Mouse (Mus musculus): ENCODE results near the gene Rab11b. TPM values are rescaled to one million over a fixed set of nuclear protein-coding genes. Genes with fewer than 3 reads are reported as not detected.

The Rab11b gene
- polyA plus RNA-seq, 1 experiment from 2014 or later = 316 TPM

DNA sequence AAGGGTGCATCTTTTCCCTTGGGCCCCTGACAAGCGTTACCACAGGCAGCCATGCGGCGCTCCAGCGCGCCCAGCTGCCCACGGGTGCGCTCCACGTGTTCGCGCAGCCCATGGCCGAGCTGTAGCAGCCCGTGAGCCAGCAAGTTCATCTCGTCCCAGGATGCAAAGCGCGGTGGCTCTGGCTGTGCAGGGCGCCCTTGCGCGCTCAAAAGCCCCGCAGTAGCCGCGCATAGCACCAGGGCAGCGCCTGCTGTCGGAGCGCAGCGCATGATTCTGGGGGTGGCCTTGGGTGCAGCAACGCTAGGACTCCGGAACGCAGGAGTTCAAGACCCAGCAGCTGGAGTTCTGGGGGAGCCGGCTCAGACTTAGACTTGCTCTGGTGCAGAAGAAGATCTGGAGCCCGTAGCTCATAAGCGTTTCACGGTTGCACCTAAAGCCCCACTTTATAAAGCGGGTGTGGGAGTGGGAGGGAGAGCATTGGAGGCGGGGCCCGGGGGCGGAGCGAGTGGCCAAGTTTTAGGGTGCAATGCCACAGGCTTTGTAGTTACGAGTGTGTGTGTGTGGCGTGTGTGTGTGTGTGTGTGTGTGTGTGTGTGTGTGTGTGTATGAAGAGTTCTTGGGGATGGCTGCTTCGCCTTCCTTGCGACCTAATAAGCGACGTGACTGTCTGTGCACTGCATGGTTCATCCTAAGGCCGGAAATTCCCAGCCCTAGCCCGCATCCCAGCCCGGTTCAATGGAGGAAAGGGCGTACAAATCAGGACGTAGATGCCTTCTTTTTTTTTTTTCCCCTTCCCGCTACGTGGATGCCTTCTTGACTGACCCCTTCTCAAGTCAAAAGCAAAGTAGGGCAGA, 21.0 kb upstream of the Rab11b start, which contains the start of gene Angptl4:
Gene Angptl4 (minus strand): TSS at position 707 of the 854 bp plus-strand sequence.
- under 1% methylated on average over 49 of the region's 50 CpGs for WGBS
- Histone ChIP-seq H3K9me3 (no peaks in the 10 kb centered on the region), H3K36me3 (peaks cover 20% of the 10 kb centered on the region), H3K27ac (peak within 1 kb of the TSS; percentile 90), H3K4me3 (peak within 1 kb of the TSS; percentile 68), H3K27me3 (ENCODE audit: insufficient read depth, poor library complexity, severe bottlenecking) (peaks cover 19% of the 10 kb centered on the region; the same call in 1 of the 2 replicates), H3K4me1 (peaks cover 51% of the 10 kb centered on the region)
- DNase-seq (ENCODE audit: low spot score) = peak; percentile 94

- Histone ChIP-seq H3K4me3 (peak overlapping the region; percentile 68), H3K4me1 (peaks cover 44% of the 10 kb centered on the region), H3K9me3 (no peaks in the 10 kb centered on the region), H3K36me3 (peaks cover 27% of the 10 kb centered on the region), H3K27me3 (ENCODE audit: insufficient read depth, poor library complexity, severe bottlenecking) (0 out of 2 replicates have a peak, but pooled peaks cover 12% of the 10 kb centered on the region), H3K27ac (peak overlapping the region; percentile 90)
- WGBS = 84% methylated on average over 5 of the region's 5 CpGs
- no peak for DNase-seq (ENCODE audit: low spot score)
Observed at GRCm38 (mm10) chr17:33780431-33780830, 20.1 kb upstream of the Rab11b start.

- Histone ChIP-seq H3K4me1 (peaks cover 40% of the 10 kb centered on the region), H3K4me3 (peak overlapping the region; percentile 68), H3K36me3 (peaks cover 32% of the 10 kb centered on the region), H3K27me3 (ENCODE audit: insufficient read depth, poor library complexity, severe bottlenecking) (0 out of 2 replicates have a peak, but pooled peaks cover 12% of the 10 kb centered on the region), H3K9me3 (no peaks in the 10 kb centered on the region), H3K27ac (peak overlapping the region; percentile 72; the same call in 1 of the 2 replicates)
- WGBS = 88% methylated on average over 5 of the region's 5 CpGs
- no peak for DNase-seq (ENCODE audit: low spot score)
Observed at GRCm38 (mm10) chr17:33779967-33780295, 19.6 kb upstream of the Rab11b start.

DNA sequence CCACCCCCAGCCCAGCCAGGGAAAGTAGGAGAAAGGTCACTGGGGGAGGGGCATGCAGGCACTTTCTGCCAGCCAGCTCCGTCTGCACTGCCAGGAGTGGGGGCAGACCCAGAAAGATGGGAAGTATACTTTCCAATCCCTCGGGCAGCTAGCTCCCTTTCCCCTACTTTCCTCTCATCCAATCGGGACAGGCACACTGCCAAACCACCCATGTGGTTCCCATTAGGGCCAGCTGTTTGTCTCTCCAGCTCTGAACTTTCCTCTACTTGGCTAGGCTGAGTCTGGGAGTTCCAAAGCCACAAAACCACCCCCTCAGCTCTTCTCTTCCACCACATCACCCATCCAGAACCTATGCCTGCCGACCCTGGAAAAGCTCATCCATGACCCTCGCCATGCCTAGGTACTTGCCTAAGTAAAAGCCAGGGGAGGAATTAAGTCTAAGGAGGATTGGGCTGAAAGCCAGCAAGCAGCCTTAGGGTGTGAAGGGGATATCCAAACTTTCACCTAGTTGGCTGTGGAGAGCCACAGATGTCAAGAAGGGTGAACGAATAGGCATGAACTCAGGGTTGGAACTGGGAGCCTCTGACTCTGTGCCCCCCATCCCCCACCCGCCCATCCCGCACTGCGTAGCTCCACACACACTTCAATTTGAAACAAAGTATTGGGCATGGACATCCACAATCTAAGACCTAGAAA, 19.1 kb upstream of the Rab11b start:
- 0 out of 2 replicates have a peak, but pooled peaks cover 8% of the 10 kb centered on the region for H3K27me3 ChIP-seq (ENCODE audit: insufficient read depth, poor library complexity, severe bottlenecking)
- peak overlapping the region; percentile 34 for H3K4me3 ChIP-seq
- H3K36me3 ChIP-seq = peaks cover 33% of the 10 kb centered on the region
- peak; percentile 84 for DNase-seq (ENCODE audit: low spot score)
- H3K4me1 ChIP-seq = peaks cover 40% of the 10 kb centered on the region
- 49% methylated on average over 9 of the region's 9 CpGs for WGBS
- H3K27ac ChIP-seq = peak overlapping the region; percentile 72
- no peaks in the 10 kb centered on the region for H3K9me3 ChIP-seq

- WGBS = 94% methylated on average over 4 of the region's 4 CpGs
- H3K27me3 ChIP-seq (ENCODE audit: insufficient read depth, poor library complexity, severe bottlenecking) = no peaks in the 10 kb centered on the region
- no peak for DNase-seq (ENCODE audit: low spot score)
Observed at GRCm38 (mm10) chr17:33775287-33775686, 15.0 kb upstream of the Rab11b start.

GRCm38 (mm10) chr17:33774573-33775155, 14.3 kb upstream of the Rab11b start:
- no peak overlapping the region for H3K27ac ChIP-seq
- peaks cover 15% of the 10 kb centered on the region for H3K4me1 ChIP-seq
- no peak for DNase-seq (ENCODE audit: low spot score)
- H3K4me3 ChIP-seq = no peak overlapping the region
- 84% methylated on average over 8 of the region's 8 CpGs for WGBS
- no peaks in the 10 kb centered on the region for H3K27me3 ChIP-seq (ENCODE audit: insufficient read depth, poor library complexity, severe bottlenecking)
- peaks cover 33% of the 10 kb centered on the region for H3K36me3 ChIP-seq
- no peaks in the 10 kb centered on the region for H3K9me3 ChIP-seq

More at GRCm38 (mm10) chr17:33775287-33775686, 15.0 kb upstream of the Rab11b start:
- H3K27ac ChIP-seq = no peak overlapping the region
- H3K4me3 ChIP-seq = no peak overlapping the region
- H3K4me1 ChIP-seq = peaks cover 19% of the 10 kb centered on the region
- H3K9me3 ChIP-seq = no peaks in the 10 kb centered on the region
- H3K36me3 ChIP-seq = peaks cover 33% of the 10 kb centered on the region

GRCm38 (mm10) chr17:33773871-33774572, 13.7 kb upstream of the Rab11b start:
- Histone ChIP-seq H3K4me1 (peaks cover 8% of the 10 kb centered on the region), H3K36me3 (peaks cover 33% of the 10 kb centered on the region), H3K27me3 (ENCODE audit: insufficient read depth, poor library complexity, severe bottlenecking) (no peaks in the 10 kb centered on the region), H3K9me3 (no peaks in the 10 kb centered on the region), H3K27ac (no peak overlapping the region), H3K4me3 (no peak overlapping the region)
- no peak for DNase-seq (ENCODE audit: low spot score)
- WGBS = 84% methylated on average over 6 of the region's 6 CpGs

GRCm38 (mm10) chr17:33773426-33773825, 13.1 kb upstream of the Rab11b start:
- peaks cover 32% of the 10 kb centered on the region for H3K36me3 ChIP-seq
- H3K4me1 ChIP-seq = peaks cover 2% of the 10 kb centered on the region; the same call in 1 of the 2 replicates

DNA sequence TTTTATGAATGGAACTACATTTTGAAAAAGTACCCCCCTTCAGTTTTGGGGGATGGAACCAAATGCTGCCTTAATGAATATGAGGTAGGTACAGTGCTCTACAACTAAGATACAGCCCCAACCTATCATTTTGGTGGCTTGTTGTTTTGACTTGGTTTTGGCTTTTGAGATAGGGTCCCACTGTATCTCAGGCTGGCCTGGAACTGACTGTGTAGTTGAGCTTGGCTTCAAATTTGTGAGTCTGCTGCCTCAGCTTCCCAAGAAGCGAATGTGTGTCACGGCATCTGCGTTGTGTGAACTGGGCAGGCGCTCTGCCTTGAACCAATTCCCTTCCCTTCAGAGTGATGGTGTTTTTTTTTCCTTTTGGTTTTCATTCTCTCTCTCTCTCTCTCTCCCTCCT, 11.3 kb upstream of the Rab11b start:
- DNase-seq (ENCODE audit: low spot score) = no peak
- Histone ChIP-seq H3K9me3 (no peaks in the 10 kb centered on the region), H3K4me3 (no peak overlapping the region), H3K36me3 (peaks cover 15% of the 10 kb centered on the region), H3K4me1 (no peaks in the 10 kb centered on the region), H3K27ac (no peak overlapping the region), H3K27me3 (ENCODE audit: insufficient read depth, poor library complexity, severe bottlenecking) (no peaks in the 10 kb centered on the region)
- WGBS = 94% methylated on average over 4 of the region's 4 CpGs

More at GRCm38 (mm10) chr17:33773426-33773825, 13.1 kb upstream of the Rab11b start:
- no peak for DNase-seq (ENCODE audit: low spot score)
- no peak overlapping the region for H3K4me3 ChIP-seq
- no peaks in the 10 kb centered on the region for H3K9me3 ChIP-seq
- WGBS = 81% methylated on average over 6 of the region's 6 CpGs
- H3K27ac ChIP-seq = no peak overlapping the region
- no peaks in the 10 kb centered on the region for H3K27me3 ChIP-seq (ENCODE audit: insufficient read depth, poor library complexity, severe bottlenecking)

- no peaks in the 10 kb centered on the region for H3K9me3 ChIP-seq
- H3K4me1 ChIP-seq = no peaks in the 10 kb centered on the region
- no peak overlapping the region for H3K27ac ChIP-seq
- H3K4me3 ChIP-seq = no peak overlapping the region
- no peaks in the 10 kb centered on the region for H3K27me3 ChIP-seq (ENCODE audit: insufficient read depth, poor library complexity, severe bottlenecking)
- 64% methylated on average over 3 of the region's 3 CpGs for WGBS
- no peaks in the 10 kb centered on the region for H3K36me3 ChIP-seq
- DNase-seq (ENCODE audit: low spot score) = no peak
Observed at GRCm38 (mm10) chr17:33766389-33766788, 6.1 kb upstream of the Rab11b start.

DNA sequence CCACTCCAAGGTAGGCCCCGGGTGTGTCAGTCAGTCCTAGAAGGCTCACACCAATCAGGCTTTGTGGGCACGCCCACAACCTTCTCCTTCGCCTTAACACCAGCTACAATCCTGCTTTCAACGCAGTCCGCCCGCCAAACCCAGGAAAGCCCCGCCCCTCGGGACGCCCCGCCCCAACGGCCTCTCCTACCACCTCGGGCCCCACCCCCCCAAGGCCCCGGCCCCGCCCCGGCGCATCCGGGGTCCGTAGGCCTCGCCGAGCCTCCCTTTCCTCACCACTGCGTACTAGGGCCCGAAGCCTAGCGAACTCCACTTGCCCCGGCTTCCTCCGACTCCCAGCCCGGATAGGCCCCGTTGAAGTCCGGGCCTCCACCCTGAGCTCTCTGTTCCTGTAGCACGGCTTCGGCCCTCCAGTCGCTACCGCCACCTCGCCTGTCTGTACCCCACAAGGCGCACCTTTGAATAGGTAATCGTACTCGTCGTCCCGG, 519 bp downstream of the Rab11b start:
- peak; percentile 98 for DNase-seq (ENCODE audit: low spot score)
- Histone ChIP-seq H3K4me3 (peak overlapping the region; percentile 77), H3K27me3 (ENCODE audit: insufficient read depth, poor library complexity, severe bottlenecking) (no peaks in the 10 kb centered on the region), H3K9me3 (no peaks in the 10 kb centered on the region), H3K27ac (peak overlapping the region; percentile 97), H3K36me3 (peaks cover 11% of the 10 kb centered on the region), H3K4me1 (peaks cover 41% of the 10 kb centered on the region)
- WGBS = under 1% methylated on average over 37 of the region's 38 CpGs

DNA sequence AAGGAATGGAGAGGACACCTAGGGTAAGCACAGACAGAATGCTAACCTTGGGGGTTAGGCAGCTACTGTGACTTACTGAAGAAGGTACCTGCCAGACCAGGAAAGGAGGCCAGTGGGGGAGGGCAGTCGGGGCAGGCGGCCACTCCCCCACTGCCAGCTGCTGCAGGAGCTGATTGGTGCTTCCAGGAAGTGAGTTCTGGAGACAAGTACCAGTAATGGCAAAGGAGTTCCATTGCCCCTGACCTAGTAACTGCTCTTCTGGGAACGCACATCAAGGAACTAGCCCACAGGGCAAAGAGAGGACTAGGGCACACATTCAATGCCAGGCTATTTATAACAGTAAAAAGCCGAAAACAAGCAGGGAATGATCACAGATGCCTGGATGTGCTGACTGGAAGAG, 3.1 kb downstream of the Rab11b start:
- DNase-seq (ENCODE audit: low spot score) = no peak
- peaks cover 11% of the 10 kb centered on the region for H3K36me3 ChIP-seq
- peaks cover 41% of the 10 kb centered on the region for H3K4me1 ChIP-seq
- H3K9me3 ChIP-seq = no peaks in the 10 kb centered on the region
- no peak overlapping the region for H3K27ac ChIP-seq
- H3K4me3 ChIP-seq = peak overlapping the region; percentile 16; the same call in 1 of the 2 replicates
- WGBS = 60% methylated on average over 4 of the region's 4 CpGs
- no peaks in the 10 kb centered on the region for H3K27me3 ChIP-seq (ENCODE audit: insufficient read depth, poor library complexity, severe bottlenecking)

Data from heart, embryonic 10.5 days (tissue).